Mouse (Mus musculus) MEL (cell line): ENCODE measurements around the gene Abca12.

Experiments
- CHD2 ChIP-seq: IDR thresholded peaks from 2 replicates; pipeline ENCODE4 v1.6.1; 2011; ENCODE audit warnings: low read length, improper control_type of control experiment
- CTCF ChIP-seq, 3 experiments: IDR thresholded peaks in 2 of 3; conservative IDR thresholded peaks in 1 of 3; 2 replicates each; pipeline ENCODE4 v1.5.1; 2011 to 2012; ENCODE audit warnings: low read length in 3 of 3, low read depth in 2 of 3, mild to moderate bottlenecking in 2 of 3, improper control_type of control experiment in 1 of 3, inconsistent platforms in 1 of 3, mixed read lengths in 1 of 3, moderate library complexity in 1 of 3; ENCODE audit not compliant: control insufficient read depth in 1 of 3, insufficient read depth in 1 of 3, poor library complexity in 1 of 3, severe bottlenecking in 1 of 3
- E2F4 ChIP-seq: IDR thresholded peaks from 2 replicates; pipeline ENCODE4 v1.6.1; 2011; ENCODE audit warnings: low read depth, low read length, improper control_type of control experiment, borderline replicate concordance
- ETS1 ChIP-seq: IDR thresholded peaks from 2 replicates; pipeline ENCODE4 v1.6.1; 2012; ENCODE audit warnings: low read depth, mild to moderate bottlenecking, inconsistent platforms, low read length, improper control_type of control experiment, moderate library complexity
- HCFC1 ChIP-seq: IDR thresholded peaks from 2 replicates; pipeline ENCODE4 v1.6.1; 2012; ENCODE audit warnings: low read depth, mild to moderate bottlenecking, inconsistent platforms, low read length, improper control_type of control experiment, moderate library complexity
- JUND ChIP-seq: IDR thresholded peaks from 2 replicates; pipeline ENCODE4 v1.6.1; 2011; ENCODE audit warnings: low read depth, mild to moderate bottlenecking, improper control_type of control experiment, low read length
- MAFK ChIP-seq: IDR thresholded peaks from 2 replicates; pipeline ENCODE4 v1.6.1; 2011; ENCODE audit warnings: low read depth, mild to moderate bottlenecking, low read length, improper control_type of control experiment, borderline replicate concordance
- MAX ChIP-seq: IDR thresholded peaks from 2 replicates; pipeline ENCODE4 v1.6.1; 2011; ENCODE audit warnings: low read length, improper control_type of control experiment
- NELFE ChIP-seq: IDR thresholded peaks from 2 replicates; pipeline ENCODE4 v1.6.1; 2011; ENCODE audit warnings: low read depth, low read length, improper control_type of control experiment
- POLR2A ChIP-seq, 2 experiments: IDR thresholded peaks; 2 replicates each; pipeline ENCODE4 v1.6.1; 2011 to 2012; ENCODE audit warnings: low read length in 2 of 2, mild to moderate bottlenecking in 2 of 2, control low read depth in 1 of 2, improper control_type of control experiment in 1 of 2, low read depth in 1 of 2, moderate library complexity in 1 of 2; ENCODE audit not compliant: control insufficient read depth in 1 of 2, insufficient read depth in 1 of 2, poor library complexity in 1 of 2
- SIN3A ChIP-seq: IDR thresholded peaks from 2 replicates; pipeline ENCODE4 v1.6.1; 2012; ENCODE audit warnings: low read length, improper control_type of control experiment, inconsistent platforms
- TCF12 ChIP-seq: IDR thresholded peaks from 2 replicates; pipeline ENCODE4 v1.6.1; 2014; ENCODE audit warnings: low read depth, mild to moderate bottlenecking, inconsistent platforms, low read length, improper control_type of control experiment, moderate library complexity
- ZC3H11A ChIP-seq: IDR thresholded peaks from 2 replicates; pipeline ENCODE4 v1.6.1; 2012; ENCODE audit warnings: low read depth, mild to moderate bottlenecking, inconsistent platforms, low read length, improper control_type of control experiment
- ZNF384 ChIP-seq: IDR thresholded peaks from 2 replicates; pipeline ENCODE4 v1.6.1; 2012; ENCODE audit warnings: low read depth, mild to moderate bottlenecking, inconsistent platforms, low read length, improper control_type of control experiment

GRCm38 (mm10) chr1:71235335-71235734 is 179.4 kb downstream of the Abca12 start:
- no peak for TF ChIP-seq POLR2A (IDR thresholded peaks at IDR 0.05; ENCODE audit: control insufficient read depth in 1 of 2, insufficient read depth in 1 of 2, low read depth in 1 of 2, low read length in 2 of 2, poor library complexity in 1 of 2)
- TF ChIP-seq CTCF (IDR thresholded peaks at IDR 0.05 in 2 of 3, conservative IDR thresholded peaks at IDR 0.05 in 1 of 3; ENCODE audit: control insufficient read depth in 1 of 3, insufficient read depth in 1 of 3, low read depth in 2 of 3, low read length in 3 of 3, poor library complexity in 1 of 3, severe bottlenecking in 1 of 3) = no peak
- no peak for TF ChIP-seq ZNF384
- no peak for TF ChIP-seq HCFC1
- no peak for TF ChIP-seq MAFK
- TF ChIP-seq ZC3H11A = no peak
- no peak for TF ChIP-seq NELFE
- no peak for TF ChIP-seq JUND
- no peak for TF ChIP-seq SIN3A
- TF ChIP-seq MAX = no peak
- no peak for TF ChIP-seq CHD2
- TF ChIP-seq E2F4 = no peak
- TF ChIP-seq TCF12 = no peak
- no peak for TF ChIP-seq ETS1
